Mouse (Mus musculus): Measurements from ENCODE around the gene Bmp8a.

- TF ChIP-seq CTCF (IDR thresholded peaks at IDR 0.05; ENCODE audit: control insufficient read depth, insufficient read depth, insufficient replicate concordance, low read depth, low read length) (no peak), POLR2A (IDR thresholded peaks at IDR 0.05; ENCODE audit: control insufficient read depth, low read depth, low read length) (no peak)
Measured at GRCm38 (mm10) chr4:123382051-123382450, 39.0 kb upstream of the Bmp8a start.

Data from testis, adult 2 months (tissue).